Mouse (Mus musculus): ENCODE measurements at regions not wholly inside any gene's neighbourhood (a gene's known extent, or its start where the extent isn't known, plus 50 kb on each side); places are given as distances from the start of the nearest gene placed in this dataset.

GRCm38 (mm10) chr13:33570836-33571235, 86.2 kb downstream of the Serpinb9g start:
- no peak overlapping the region for H3K9ac ChIP-seq (ENCODE audit: control insufficient read depth, low read depth, low read length, poor library complexity, severe bottlenecking)
- H3K9me3 ChIP-seq (replicated peaks; ENCODE audit: insufficient read depth, low read length), result no peaks in the 10 kb centered on the region
- H3K27me3 ChIP-seq (ENCODE audit: control insufficient read depth in 1 of 2, insufficient read depth in 2 of 2, low read length in 2 of 2), result no peaks in the 10 kb centered on the region
- no peaks in the 10 kb centered on the region for H3K79me2 ChIP-seq (ENCODE audit: control insufficient read depth, insufficient read depth, low read length, poor library complexity)
- TF ChIP-seq CHD2 (IDR thresholded peaks at IDR 0.05; ENCODE audit: low read length) (no peak), MAZ (IDR thresholded peaks at IDR 0.05; ENCODE audit: low read depth, low read length) (no peak), RAD21 (IDR thresholded peaks at IDR 0.05; ENCODE audit: low read depth, low read length) (no peak), MAX (IDR thresholded peaks at IDR 0.05; ENCODE audit: low read length) (no peak), ELF1 (IDR thresholded peaks at IDR 0.05; ENCODE audit: low read depth, low read length) (no peak), ZKSCAN1 (IDR thresholded peaks at IDR 0.05; ENCODE audit: low read depth, low read length) (no peak), HCFC1 (IDR thresholded peaks at IDR 0.05; ENCODE audit: low read depth, low read length) (no peak), BHLHE40 (IDR thresholded peaks at IDR 0.05; ENCODE audit: borderline replicate concordance, low read depth, low read length) (no peak)
- no peaks in the 10 kb centered on the region for H3K36me3 ChIP-seq (ENCODE audit: control insufficient read depth in 1 of 2, insufficient read depth in 2 of 2, low read length in 2 of 2)
- H3K4me1 ChIP-seq (ENCODE audit: control insufficient read depth in 1 of 2, insufficient read depth in 2 of 2, low read length in 2 of 2), result no peaks in the 10 kb centered on the region
- no peak overlapping the region for H3K27ac ChIP-seq (ENCODE audit: control insufficient read depth, low read depth, low read length)
- no peak for DNase-seq (ENCODE audit: low read depth, low spot score)
- no peak overlapping the region for H3K4me3 ChIP-seq (ENCODE audit: control insufficient read depth in 1 of 2, insufficient read depth in 1 of 2, low read depth in 2 of 2, low read length in 2 of 2)

DNA sequence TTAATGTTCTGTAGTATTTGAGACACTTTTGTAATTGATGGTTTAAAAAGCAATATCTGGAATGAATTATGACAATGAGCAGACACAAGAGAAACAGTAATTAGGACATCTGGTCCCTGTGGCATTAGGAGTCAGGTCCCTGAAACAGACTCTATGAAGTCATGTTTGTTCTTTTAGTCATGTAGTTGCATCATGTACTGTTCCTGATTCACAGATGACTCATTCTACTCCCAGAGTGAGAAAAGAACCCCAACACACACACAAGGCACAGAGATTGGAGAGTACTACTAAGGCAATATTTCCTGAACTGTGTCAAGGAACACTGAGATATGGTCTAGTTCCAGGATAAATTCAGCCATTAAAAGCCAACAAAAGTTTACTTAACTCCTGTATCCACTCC, 75.1 kb upstream of the Serpinb6d start:
- Histone ChIP-seq H3K9ac (ENCODE audit: control insufficient read depth, low read depth, low read length, poor library complexity, severe bottlenecking) (no peak overlapping the region), H3K27me3 (ENCODE audit: control insufficient read depth in 1 of 2, insufficient read depth in 2 of 2, low read length in 2 of 2) (no peaks in the 10 kb centered on the region), H3K9me3 (replicated peaks; ENCODE audit: insufficient read depth, low read length) (no peaks in the 10 kb centered on the region), H3K4me1 (ENCODE audit: control insufficient read depth in 1 of 2, insufficient read depth in 2 of 2, low read length in 2 of 2) (no peaks in the 10 kb centered on the region), H3K27ac (ENCODE audit: control insufficient read depth, low read depth, low read length) (no peak overlapping the region), H3K36me3 (ENCODE audit: control insufficient read depth in 1 of 2, insufficient read depth in 2 of 2, low read length in 2 of 2) (no peaks in the 10 kb centered on the region), H3K79me2 (ENCODE audit: control insufficient read depth, insufficient read depth, low read length, poor library complexity) (no peaks in the 10 kb centered on the region), H3K4me3 (ENCODE audit: control insufficient read depth in 1 of 2, insufficient read depth in 1 of 2, low read depth in 2 of 2, low read length in 2 of 2) (no peak overlapping the region)
- TF ChIP-seq USF2 (IDR thresholded peaks at IDR 0.05; ENCODE audit: borderline replicate concordance in 1 of 2, insufficient read depth in 1 of 2, low read depth in 1 of 2, low read length in 2 of 2), result no peak
- TF ChIP-seq NRF1 (IDR thresholded peaks at IDR 0.05; ENCODE audit: insufficient read depth, low read depth, low read length, poor library complexity, severe bottlenecking), result no peak
- TF ChIP-seq MAFK (IDR thresholded peaks at IDR 0.05; ENCODE audit: borderline replicate concordance, low read depth, low read length), result no peak
- TF ChIP-seq MXI1 (IDR thresholded peaks at IDR 0.05; ENCODE audit: low read depth, low read length), result no peak
- no peak for TF ChIP-seq POLR2AphosphoS5 (IDR thresholded peaks at IDR 0.05; ENCODE audit: borderline replicate concordance, low read depth, low read length)
- TF ChIP-seq UBTF (IDR thresholded peaks at IDR 0.05; ENCODE audit: borderline replicate concordance, insufficient read depth, low read depth, low read length), result no peak
- DNase-seq (ENCODE audit: low read depth, low spot score), result no peak

Measured in MEL (cell line).